Mouse (Mus musculus): ENCODE data around the gene Ssb.
"Not testable (repeated sequence)": the region's sequence is repeated elsewhere in the genome, so short reads cannot be mapped to it uniquely, and the experiment has no call there.

Ssb gene

DNA sequence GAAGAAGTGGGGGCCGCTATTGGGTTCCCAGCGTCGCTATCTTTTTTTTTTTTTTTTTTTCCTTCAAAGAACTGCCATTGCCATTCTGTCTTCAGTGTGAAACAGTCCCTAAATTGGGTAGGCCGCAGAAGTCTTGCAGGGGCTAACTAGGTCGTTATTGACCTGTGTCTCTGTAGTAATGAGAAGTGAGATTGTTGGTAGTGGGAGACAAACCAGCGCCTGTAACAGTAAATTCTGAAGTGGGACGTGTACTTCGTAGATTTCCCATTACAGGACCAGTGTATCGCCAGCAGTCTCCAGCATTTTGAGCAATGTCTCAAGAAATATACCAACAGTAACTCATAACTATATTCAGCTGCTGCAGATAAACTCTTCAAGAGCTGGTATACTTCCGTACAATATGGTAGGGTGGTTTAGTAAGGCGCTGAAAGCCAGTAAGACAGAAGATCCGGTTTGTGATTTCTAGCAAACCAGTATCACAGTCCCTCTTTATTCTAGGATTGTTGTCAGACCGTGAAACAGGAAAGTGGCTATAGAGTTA, 825 bp downstream of the Ssb start:
- in situ Hi-C loops (cut with MboI, MseI): no loop called here

GRCm38 (mm10) chr2:69883990-69884391, 22.6 kb downstream of the Ssb start:
- in situ Hi-C loops (cut with MboI, MseI): no loop called here

GRCm38 (mm10) chr2:69884581-69884980, 23.2 kb downstream of the Ssb start:
- in situ Hi-C loops (cut with MboI, MseI): no loop called here

DNA sequence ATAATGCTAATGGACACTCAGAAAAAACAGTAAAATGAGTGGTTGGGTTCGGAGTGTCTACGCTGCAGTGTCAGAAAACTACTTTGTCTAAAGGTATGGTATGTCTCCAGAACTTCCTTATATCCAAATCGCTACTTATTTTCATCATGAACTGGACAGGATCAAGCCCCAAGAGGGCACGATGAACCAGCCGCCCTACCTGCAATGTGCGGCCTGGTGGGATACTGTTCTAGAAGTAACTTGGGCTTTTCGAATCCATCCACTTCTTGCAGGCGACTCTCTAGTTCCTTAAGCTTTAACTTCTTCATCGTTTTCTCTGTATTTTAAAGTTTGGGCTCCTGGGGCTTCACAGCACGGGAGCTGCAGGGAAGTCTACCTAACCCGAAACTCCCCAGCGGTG, 23.7 kb downstream of the Ssb start:
- in situ Hi-C loops (cut with MboI, MseI): no loop called here

DNA sequence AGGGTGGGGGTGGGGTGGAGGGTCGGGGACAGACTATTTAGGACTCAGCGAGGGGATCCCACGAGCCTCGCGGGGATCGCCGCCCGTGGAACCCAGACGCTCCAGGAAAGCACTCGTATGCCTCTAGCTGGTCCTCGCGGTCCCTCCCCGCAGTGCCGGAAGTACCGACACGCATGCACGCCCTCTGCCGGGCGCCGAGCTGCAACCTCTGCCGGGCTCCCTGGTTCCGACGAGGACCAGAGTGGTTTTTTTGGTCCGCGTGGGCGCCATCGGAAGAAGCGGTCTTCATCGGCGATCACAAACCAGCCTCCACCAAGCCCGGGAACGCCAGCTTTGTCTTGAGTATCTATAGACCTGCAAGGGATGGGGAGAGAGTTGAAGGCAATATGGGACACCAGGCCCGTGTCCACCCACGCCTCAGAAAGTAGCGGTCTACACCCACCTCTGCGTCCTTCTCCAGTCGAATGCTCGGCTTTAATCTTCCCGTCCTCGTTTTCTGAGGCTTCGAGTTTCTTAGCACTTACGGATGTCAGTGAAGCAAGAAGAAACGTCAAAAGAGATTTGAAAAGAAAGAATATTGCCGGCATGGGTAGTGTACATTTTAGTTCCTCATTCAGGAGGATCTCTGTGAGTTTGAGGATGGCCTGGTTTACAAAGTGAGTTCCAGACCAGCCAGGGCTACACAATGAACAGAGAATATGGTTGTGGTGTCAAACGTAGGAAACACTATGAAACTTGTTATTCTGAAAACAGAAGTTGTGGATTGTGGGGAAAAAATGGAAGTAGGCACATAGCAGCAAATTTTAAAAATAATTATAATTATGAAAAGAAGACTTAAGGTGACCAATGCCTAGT, 24.3 kb downstream of the Ssb start, which contains the start of gene Mettl5:
TSS of gene Mettl5 (minus strand) at position 165 of the 855 bp plus-strand sequence.
- in situ Hi-C loops (cut with MboI, MseI): no loop called here

DNA sequence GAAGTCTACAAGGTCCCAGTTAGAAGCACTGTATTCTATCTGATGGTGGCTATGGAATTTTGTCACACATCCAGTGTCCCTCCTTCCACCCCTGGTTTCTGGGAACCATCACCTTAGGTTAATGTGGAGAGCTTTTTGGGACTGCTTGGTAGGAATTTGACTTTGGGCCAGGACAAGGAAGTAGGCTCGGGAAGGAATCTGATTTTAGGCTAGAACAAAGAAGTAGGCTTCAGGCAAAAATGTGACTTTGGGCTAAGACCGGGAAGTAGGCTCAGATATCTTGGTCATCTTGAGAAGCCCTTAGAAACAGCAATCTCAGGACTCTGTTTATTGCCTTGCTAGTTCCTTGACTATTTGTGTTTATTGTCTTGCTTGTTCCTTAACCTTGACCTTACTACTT, 27.6 kb downstream of the Ssb start:
- in situ Hi-C loops (cut with MboI, MseI): no loop called here

GRCm38 (mm10) chr2:69890843-69891242, 29.5 kb downstream of the Ssb start:
- in situ Hi-C loops (cut with MboI, MseI): no loop called here

DNA sequence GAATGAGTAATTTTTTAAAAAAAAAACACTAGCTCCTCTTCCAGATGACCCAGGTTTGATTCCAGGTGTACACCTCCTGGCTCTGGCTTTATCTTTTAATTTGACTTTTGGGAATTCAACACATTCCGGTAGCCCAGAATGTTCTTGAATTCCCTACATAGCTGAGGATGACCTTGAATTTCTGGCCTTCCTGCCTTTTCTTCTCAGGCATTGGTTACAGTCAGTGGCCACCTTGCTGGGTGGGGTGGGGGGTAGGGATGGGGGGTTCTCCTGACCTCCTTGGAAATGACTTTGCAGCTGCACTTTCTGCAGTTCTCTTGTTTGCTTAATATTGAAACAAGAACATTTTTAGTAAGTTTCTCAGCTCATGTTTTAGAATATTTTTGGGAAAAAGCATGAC, 31.8 kb downstream of the Ssb start:
- in situ Hi-C loops (cut with MboI, MseI): no loop called here

GRCm38 (mm10) chr2:69893891-69894290, 32.5 kb downstream of the Ssb start:
- in situ Hi-C loops (cut with MboI, MseI): no loop called here

GRCm38 (mm10) chr2:69895502-69896223, 34.3 kb downstream of the Ssb start:
- in situ Hi-C loops (cut with MboI, MseI): no loop called here

- in situ Hi-C loops (cut with MboI, MseI): no loop called here
These were observed 34.8 kb downstream of the Ssb start for GRCm38 (mm10) chr2:69896224-69896581.

- in situ Hi-C loops (cut with MboI, MseI): no loop called here
These were observed 35.8 kb downstream of the Ssb start, which contains the start of gene Ubr3 for GRCm38 (mm10) chr2:69897039-69897617. TSS of gene Ubr3 (plus strand) at chr2:69897246.

- in situ Hi-C loops (cut with MboI, MseI): no loop called here
These were observed 36.5 kb downstream of the Ssb start for GRCm38 (mm10) chr2:69897618-69898575.

GRCm38 (mm10) chr2:69903541-69903940, 42.2 kb downstream of the Ssb start:
- in situ Hi-C loops (cut with MboI, MseI): no loop called here

DNA sequence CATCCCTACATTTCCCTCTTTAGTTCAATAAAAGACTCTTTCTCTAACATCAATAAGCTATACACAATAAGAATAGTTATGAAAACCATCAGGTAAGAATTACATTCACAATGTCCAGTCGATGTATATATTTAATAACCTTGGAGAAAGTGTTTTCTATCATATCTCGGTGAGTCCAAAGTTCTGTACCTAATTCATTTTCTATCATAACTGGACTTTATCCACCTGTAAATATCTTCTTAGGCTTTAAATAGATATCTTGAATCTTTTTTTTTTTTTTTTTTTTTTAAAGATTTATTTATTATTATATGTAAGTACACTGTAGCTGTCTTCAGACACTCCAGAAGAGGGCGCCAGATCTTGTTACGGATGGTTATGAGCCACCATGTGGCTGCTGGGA, 46.0 kb downstream of the Ssb start:
- in situ Hi-C loops (cut with MboI, MseI): not testable (repeated sequence)

GRCm38 (mm10) chr2:69912801-69913200, 51.4 kb downstream of the Ssb start:
- in situ Hi-C loops (cut with MboI, MseI): loop anchor here (10.0 kb wide), 1 partner anchor 62 kb away; no protein-coding TSS in a partner anchor

DNA sequence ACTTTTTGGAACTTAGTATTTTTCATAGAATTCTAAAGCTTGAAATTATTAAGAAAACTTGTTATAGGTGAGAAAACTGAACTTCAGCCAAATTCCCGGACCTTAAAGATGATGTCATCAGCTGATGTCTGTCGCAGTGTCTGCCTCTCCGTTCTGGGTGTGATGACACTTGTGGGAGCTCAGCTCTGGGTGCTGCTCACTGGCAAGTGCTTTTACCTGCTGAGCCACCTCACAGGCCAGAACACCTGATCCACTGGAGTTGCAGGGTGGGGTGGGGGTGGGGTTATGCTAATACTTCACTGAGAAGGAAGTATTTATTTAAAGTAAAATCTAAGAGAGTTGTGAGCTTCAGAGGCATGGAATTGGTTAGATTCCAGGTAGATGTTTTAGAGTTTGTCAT, 55.9 kb downstream of the Ssb start:
- in situ Hi-C loops (cut with MboI, MseI): loop anchor here (10.0 kb wide), 1 partner anchor 58 kb away; no protein-coding TSS in a partner anchor

All from T-helper 1 cell (primary cell).